Mouse (Mus musculus): ENCODE measurements at regions not wholly inside any gene's neighbourhood (a gene's known extent, or its start where the extent isn't known, plus 50 kb on each side); places are given as distances from the start of the nearest gene placed in this dataset.

GRCm38 (mm10) chr6:111813982-111814603 lies 459.5 kb upstream of the Lmcd1 start:
- TF ChIP-seq POLR2A (IDR thresholded peaks at IDR 0.05; ENCODE audit: low read depth, low read length) = no peak
- TF ChIP-seq CTCF (conservative IDR thresholded peaks at IDR 0.05 in 1 of 2, IDR thresholded peaks at IDR 0.05 in 1 of 2; ENCODE audit: low read depth in 2 of 2, low read length in 2 of 2) = no peak
- TF ChIP-seq JUND (conservative IDR thresholded peaks at IDR 0.05; ENCODE audit: low read depth, low read length) = no peak
- no peak for TF ChIP-seq TBP (conservative IDR thresholded peaks at IDR 0.05; ENCODE audit: low read depth, low read length)
- TF ChIP-seq EP300 (IDR thresholded peaks at IDR 0.05; ENCODE audit: low read length) = no peak
- no peak for TF ChIP-seq USF2 (conservative IDR thresholded peaks at IDR 0.05; ENCODE audit: low read depth, low read length)
- TF ChIP-seq ELF1 (IDR thresholded peaks at IDR 0.05; ENCODE audit: low read depth, low read length) = no peak

Measured in CH12.LX (cell line).